Mouse (Mus musculus) hindbrain, embryonic 13.5 days (tissue): ENCODE measurements around the gene Pgc. TPM values are rescaled to one million over a fixed set of nuclear protein-coding genes. Genes with fewer than 3 reads are reported as not detected.
A peak's percentile ranks its signal among the peaks of the same experiment; 100 is the strongest.

Source experiments
- ATAC-seq: fragments of 200-750 bp; cut with Nextera tagmentation; 2 replicates; pipeline ENCODE4 v1.8.0; 2017; ENCODE audit warnings: moderate TSS enrichment; ENCODE audit not compliant: low FRiP score
- H3K27ac ChIP-seq: fragments of 300-500 bp; sonication (generic); 2 replicates; pipeline ENCODE4 v1.5.1; 2015; ENCODE audit warnings: inconsistent platforms, mild to moderate bottlenecking, moderate library complexity
- H3K27me3 ChIP-seq: fragments of 300-500 bp; sonication (generic); 2 replicates; pipeline ENCODE4 v1.6.1; 2015; ENCODE audit warnings: mild to moderate bottlenecking, inconsistent platforms
- H3K36me3 ChIP-seq: fragments of 300-500 bp; sonication (generic); 2 replicates; pipeline ENCODE4 v1.6.1; 2015; ENCODE audit warnings: mild to moderate bottlenecking, inconsistent platforms
- H3K4me1 ChIP-seq: fragments of 300-500 bp; sonication (generic); replicated peaks from 2 replicates; pipeline ENCODE4 v1.6.1; 2015; ENCODE audit warnings: inconsistent platforms
- H3K4me2 ChIP-seq: fragments of 300-500 bp; sonication (generic); 2 replicates; pipeline ENCODE4 v1.6.1; 2015; ENCODE audit warnings: inconsistent platforms, mild to moderate bottlenecking, moderate library complexity
- H3K4me3 ChIP-seq: fragments of 300-500 bp; sonication (generic); 2 replicates; pipeline ENCODE4 v1.5.1; 2015; ENCODE audit warnings: mild to moderate bottlenecking, inconsistent platforms
- H3K9ac ChIP-seq: fragments of 300-500 bp; sonication (generic); 2 replicates; pipeline ENCODE4 v1.6.1; 2015; ENCODE audit warnings: mild to moderate bottlenecking, inconsistent platforms
- H3K9me3 ChIP-seq: fragments of 300-500 bp; sonication (generic); 2 replicates; pipeline ENCODE4 v1.6.1; 2016; ENCODE audit warnings: inconsistent platforms
- WGBS: fragments of 180-500 bp; shearing (Covaris S2); methylation state at CpG from one replicate; pipeline ENCODE4 v1.1.7; 2015; 5-methylcytosine and 5-hydroxymethylcytosine counted together
- polyA plus RNA-seq: library from polyadenylated mRNA; unstranded; fragments of >200 nt; fragmentation: Nextera tagmentation; extraction: Ambion mirVana; gene quantifications from 2 replicates; pipeline ENCODE4 v1.2.1, GENCODE M21; 2015

The Pgc gene
- polyA plus RNA-seq, 1 experiment from 2014 or later: not detected

DNA sequence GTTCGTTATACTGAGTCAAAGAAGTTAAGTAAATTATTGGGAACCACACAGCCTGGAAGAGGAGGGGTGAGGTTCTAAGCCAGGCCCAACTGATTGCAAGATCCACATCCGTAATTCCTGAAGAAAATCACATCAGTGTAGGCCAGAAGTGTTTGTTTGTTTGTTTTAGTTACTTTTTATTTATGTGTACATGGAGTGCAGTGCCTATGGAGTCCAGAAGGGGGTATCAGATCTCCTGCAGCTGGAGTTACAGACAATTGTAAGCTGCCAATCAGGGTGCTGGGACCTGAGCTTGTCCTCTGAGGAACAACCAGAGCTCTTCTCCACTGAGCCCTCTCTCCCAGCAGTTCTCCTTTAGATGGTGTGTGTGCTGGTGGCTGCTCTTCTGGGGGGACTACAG, 13.5 kb downstream of the Pgc start:
- 53% methylated on average over 2 of the region's 2 CpGs for WGBS
- no peaks in the 10 kb centered on the region for H3K36me3 ChIP-seq
- no peak overlapping the region for H3K27ac ChIP-seq
- H3K9ac ChIP-seq: no peak overlapping the region
- H3K27me3 ChIP-seq: peaks cover 48% of the 10 kb centered on the region
- no peaks in the 10 kb centered on the region for H3K9me3 ChIP-seq
- H3K4me1 ChIP-seq: peaks cover 28% of the 10 kb centered on the region
- no peak overlapping the region for H3K4me2 ChIP-seq
- no peak for ATAC-seq
- no peak overlapping the region for H3K4me3 ChIP-seq

GRCm38 (mm10) chr17:47742991-47743734, 16.5 kb downstream of the Pgc start:
- no peak overlapping the region for H3K4me2 ChIP-seq
- H3K27ac ChIP-seq: no peak overlapping the region
- 48% methylated on average over 16 of the region's 16 CpGs for whole genome bisulfite sequencing
- no peaks in the 10 kb centered on the region for H3K36me3 ChIP-seq
- H3K4me3 ChIP-seq: no peak overlapping the region
- H3K4me1 ChIP-seq: peaks cover 16% of the 10 kb centered on the region
- ATAC-seq: no peak
- no peaks in the 10 kb centered on the region for H3K9me3 ChIP-seq
- no peak overlapping the region for H3K9ac ChIP-seq
- peaks cover 29% of the 10 kb centered on the region for H3K27me3 ChIP-seq

GRCm38 (mm10) chr17:47744086-47744485, 17.4 kb downstream of the Pgc start:
- no peak overlapping the region for H3K4me2 ChIP-seq
- ATAC-seq: no peak
- no peaks in the 10 kb centered on the region for H3K36me3 ChIP-seq
- no peak overlapping the region for H3K27ac ChIP-seq
- WGBS: 94% methylated on average over 14 of the region's 14 CpGs
- no peaks in the 10 kb centered on the region for H3K9me3 ChIP-seq
- peaks cover 7% of the 10 kb centered on the region for H3K4me1 ChIP-seq
- no peak overlapping the region for H3K9ac ChIP-seq
- peaks cover 19% of the 10 kb centered on the region for H3K27me3 ChIP-seq
- H3K4me3 ChIP-seq: no peak overlapping the region

- Histone ChIP-seq H3K4me1 (no peaks in the 10 kb centered on the region), H3K4me3 (no peak overlapping the region), H3K27me3 (peaks cover 12% of the 10 kb centered on the region), H3K36me3 (no peaks in the 10 kb centered on the region), H3K9me3 (no peaks in the 10 kb centered on the region), H3K27ac (no peak overlapping the region), H3K4me2 (no peak overlapping the region), H3K9ac (no peak overlapping the region)
- 91% methylated on average over 10 of the region's 10 CpGs for WGBS
- no peak for ATAC-seq
These were observed 18.2 kb downstream of the Pgc start for GRCm38 (mm10) chr17:47744746-47745368.

- Histone ChIP-seq H3K4me2 (no peak overlapping the region), H3K9ac (peak overlapping the region; percentile 19; the same call in 1 of the 2 replicates), H3K27me3 (no peaks in the 10 kb centered on the region), H3K27ac (no peak overlapping the region), H3K36me3 (no peaks in the 10 kb centered on the region), H3K4me1 (no peaks in the 10 kb centered on the region), H3K9me3 (no peaks in the 10 kb centered on the region), H3K4me3 (no peak overlapping the region)
- no peak for ATAC-seq
- WGBS: 79% methylated on average over 14 of the region's 14 CpGs
These were observed 22.3 kb downstream of the Pgc start for GRCm38 (mm10) chr17:47748791-47749553.

GRCm38 (mm10) chr17:47749626-47750025, 23.0 kb downstream of the Pgc start:
- no peaks in the 10 kb centered on the region for H3K9me3 ChIP-seq
- H3K4me1 ChIP-seq: no peaks in the 10 kb centered on the region
- no peak for ATAC-seq
- H3K27ac ChIP-seq: no peak overlapping the region
- no peak overlapping the region for H3K9ac ChIP-seq
- no peaks in the 10 kb centered on the region for H3K27me3 ChIP-seq
- H3K4me3 ChIP-seq: no peak overlapping the region
- H3K36me3 ChIP-seq: no peaks in the 10 kb centered on the region
- H3K4me2 ChIP-seq: no peak overlapping the region
- WGBS: 83% methylated on average over 3 of the region's 3 CpGs

DNA sequence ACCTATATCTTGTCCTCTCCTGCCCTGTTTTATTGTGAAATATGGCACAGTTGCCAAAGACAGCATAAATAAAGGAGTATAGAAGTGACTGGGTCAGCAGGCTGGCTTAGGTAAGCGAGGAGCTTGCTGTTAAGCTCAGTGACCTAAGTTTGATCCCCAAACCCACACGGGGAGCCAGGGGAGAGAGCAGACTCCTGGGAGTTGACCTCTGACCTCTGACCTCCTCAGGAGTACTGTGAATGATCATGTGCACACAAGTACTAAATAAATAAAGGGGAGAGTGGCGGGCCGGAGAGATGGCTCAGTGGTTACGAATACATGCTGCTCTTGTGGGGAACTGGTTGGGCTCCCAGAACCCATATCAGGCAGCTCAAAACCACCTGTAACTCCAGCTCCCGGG, 23.5 kb downstream of the Pgc start:
- Histone ChIP-seq H3K4me3 (no peak overlapping the region), H3K36me3 (no peaks in the 10 kb centered on the region), H3K27me3 (no peaks in the 10 kb centered on the region), H3K9ac (no peak overlapping the region), H3K4me2 (no peak overlapping the region), H3K9me3 (no peaks in the 10 kb centered on the region), H3K4me1 (no peaks in the 10 kb centered on the region), H3K27ac (no peak overlapping the region)
- WGBS: 50% methylated on average over 6 of the region's 6 CpGs
- no peak for ATAC-seq

GRCm38 (mm10) chr17:47751811-47752210, 25.2 kb downstream of the Pgc start:
- no peaks in the 10 kb centered on the region for H3K9me3 ChIP-seq
- H3K27ac ChIP-seq: no peak overlapping the region
- WGBS: 77% methylated on average over 5 of the region's 5 CpGs
- H3K4me2 ChIP-seq: no peak overlapping the region
- H3K9ac ChIP-seq: no peak overlapping the region
- no peaks in the 10 kb centered on the region for H3K36me3 ChIP-seq
- ATAC-seq: no peak
- no peak overlapping the region for H3K4me3 ChIP-seq
- H3K4me1 ChIP-seq: no peaks in the 10 kb centered on the region
- H3K27me3 ChIP-seq: no peaks in the 10 kb centered on the region

GRCm38 (mm10) chr17:47753130-47753775, 26.6 kb downstream of the Pgc start:
- Histone ChIP-seq H3K4me2 (no peak overlapping the region), H3K27ac (no peak overlapping the region), H3K36me3 (no peaks in the 10 kb centered on the region), H3K27me3 (no peaks in the 10 kb centered on the region), H3K9me3 (no peaks in the 10 kb centered on the region), H3K4me1 (no peaks in the 10 kb centered on the region), H3K9ac (no peak overlapping the region), H3K4me3 (no peak overlapping the region)
- WGBS: 92% methylated on average over 8 of the region's 8 CpGs
- ATAC-seq: no peak

DNA sequence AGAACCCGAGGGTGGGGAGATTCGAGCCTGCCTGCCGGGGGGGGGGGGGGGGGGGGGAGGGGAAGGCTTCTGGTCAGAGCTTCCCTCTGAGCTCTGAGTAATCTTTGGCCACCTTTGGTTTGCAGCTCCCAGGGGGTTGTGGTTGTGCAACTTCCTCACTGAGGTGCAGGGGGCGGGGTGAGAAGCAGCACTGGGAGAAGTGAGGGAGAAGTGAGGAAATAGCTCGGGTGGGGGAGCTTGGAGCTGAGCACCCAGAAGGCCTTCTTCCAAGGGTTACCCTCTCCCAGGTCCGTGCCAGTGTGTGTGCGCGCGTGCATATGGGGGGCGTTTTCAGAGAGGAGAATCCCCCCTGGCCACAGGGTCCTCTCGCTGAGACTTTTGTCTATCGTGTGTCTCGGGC, 27.6 kb downstream of the Pgc start:
- Histone ChIP-seq H3K27me3 (no peaks in the 10 kb centered on the region), H3K4me2 (no peak overlapping the region), H3K36me3 (no peaks in the 10 kb centered on the region), H3K9ac (no peak overlapping the region), H3K9me3 (no peaks in the 10 kb centered on the region), H3K4me1 (no peaks in the 10 kb centered on the region), H3K27ac (no peak overlapping the region), H3K4me3 (no peak overlapping the region)
- WGBS: 86% methylated on average over 11 of the region's 13 CpGs
- no peak for ATAC-seq

DNA sequence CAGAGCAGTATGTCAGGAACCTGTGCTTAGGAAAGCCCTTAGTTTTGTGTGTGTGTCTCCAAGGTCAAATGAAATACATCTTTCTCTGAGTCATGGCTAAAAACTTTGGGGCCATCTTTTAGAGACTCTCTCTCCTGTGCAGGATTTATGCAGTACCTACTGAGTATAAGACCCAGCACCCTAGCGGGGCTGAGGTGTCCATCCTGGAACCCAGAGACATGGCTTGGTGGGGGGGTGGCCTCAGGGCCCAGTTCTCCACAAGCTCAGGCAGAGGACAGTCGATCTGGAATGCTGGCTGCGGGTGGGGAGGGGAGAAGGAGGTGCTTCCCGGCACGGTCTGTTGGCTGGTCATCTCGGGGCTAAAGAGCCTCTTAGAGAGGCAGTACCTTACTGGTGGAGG, 29.7 kb downstream of the Pgc start:
- H3K36me3 ChIP-seq: no peaks in the 10 kb centered on the region
- H3K9me3 ChIP-seq: no peaks in the 10 kb centered on the region
- H3K9ac ChIP-seq: no peak overlapping the region
- H3K27me3 ChIP-seq: no peaks in the 10 kb centered on the region
- no peaks in the 10 kb centered on the region for H3K4me1 ChIP-seq
- 48% methylated on average over 6 of the region's 6 CpGs for WGBS
- no peak overlapping the region for H3K4me2 ChIP-seq
- no peak overlapping the region for H3K27ac ChIP-seq
- ATAC-seq: no peak
- H3K4me3 ChIP-seq: no peak overlapping the region

- Histone ChIP-seq H3K27ac (no peak overlapping the region), H3K4me2 (no peak overlapping the region), H3K9ac (no peak overlapping the region), H3K27me3 (no peaks in the 10 kb centered on the region), H3K36me3 (no peaks in the 10 kb centered on the region), H3K4me1 (peaks cover 2% of the 10 kb centered on the region; the same call in 1 of the 2 replicates), H3K4me3 (no peak overlapping the region), H3K9me3 (no peaks in the 10 kb centered on the region)
- ATAC-seq: no peak
- WGBS: 84% methylated on average over 7 of the region's 7 CpGs
These were observed 30.5 kb downstream of the Pgc start for GRCm38 (mm10) chr17:47757056-47757610.
